Mouse (Mus musculus) CD4-positive, CD25-positive, alpha-beta regulatory T cell, adult 4 months (primary cell): ENCODE results near the gene Hmga1b. TPM values are rescaled to one million over a fixed set of nuclear protein-coding genes. Genes with fewer than 3 reads are reported as not detected.
"Not testable (repeated sequence)": the region's sequence is repeated elsewhere in the genome, so short reads cannot be mapped to it uniquely, and the experiment has no call there.

Experiments used
- ATAC-seq: one replicate; pipeline ENCODE4 v1.8.0; 2017
- polyA plus RNA-seq, 2 experiments: library from polyadenylated mRNA; unstranded; fragments of 100-300 nt; shearing (Covaris generic); gene quantifications; one replicate each; pipeline ENCODE4 v1.2.1; 2017

The Hmga1b gene
- polyA plus RNA-seq, 2 experiments from 2014 or later: 3.6 to 24.6 TPM

GRCm38 (mm10) chr11:120784064-120784791, 21.6 kb downstream of the Hmga1b start, which contains the start of the genes Rfng and Gps1:
Rfng (minus strand) TSS chr11:120784207.
Gps1 (plus strand) TSS chr11:120784272.
- peak; percentile 96 for ATAC-seq

GRCm38 (mm10) chr11:120785145-120785544, 22.6 kb downstream of the Hmga1b start:
- ATAC-seq: no peak

- ATAC-seq: not testable (repeated sequence)
Measured at GRCm38 (mm10) chr11:120788460-120788859, 25.9 kb downstream of the Hmga1b start.

GRCm38 (mm10) chr11:120789355-120789754, 26.8 kb downstream of the Hmga1b start:
- ATAC-seq: no peak

- ATAC-seq: no peak
Measured at GRCm38 (mm10) chr11:120789810-120790209, 27.2 kb downstream of the Hmga1b start.

- no peak for ATAC-seq
Measured at GRCm38 (mm10) chr11:120792652-120793051, 30.1 kb downstream of the Hmga1b start.

- ATAC-seq: peak; percentile 90
Measured at GRCm38 (mm10) chr11:120795756-120796613, 33.4 kb downstream of the Hmga1b start, which contains the start of gene Dus1l. Dus1l (minus strand) TSS chr11:120796403.

GRCm38 (mm10) chr11:120796614-120796946, 34.0 kb downstream of the Hmga1b start:
- peak; percentile 3 for ATAC-seq

GRCm38 (mm10) chr11:120798244-120798643, 35.6 kb downstream of the Hmga1b start:
- no peak for ATAC-seq

- ATAC-seq: no peak
Measured at GRCm38 (mm10) chr11:120799316-120799890, 36.8 kb downstream of the Hmga1b start.

GRCm38 (mm10) chr11:120800061-120800904, 37.7 kb downstream of the Hmga1b start:
- peak; percentile 69 for ATAC-seq

GRCm38 (mm10) chr11:120804274-120804673, 41.7 kb downstream of the Hmga1b start:
- no peak for ATAC-seq

- ATAC-seq: no peak
Measured at GRCm38 (mm10) chr11:120804769-120805168, 42.2 kb downstream of the Hmga1b start.

GRCm38 (mm10) chr11:120805375-120806298, 43.0 kb downstream of the Hmga1b start:
- ATAC-seq: no peak

GRCm38 (mm10) chr11:120808010-120808409, 45.4 kb downstream of the Hmga1b start:
- no peak for ATAC-seq

- ATAC-seq: no peak
Measured at GRCm38 (mm10) chr11:120812068-120812467, 49.5 kb downstream of the Hmga1b start.

Other genes with a start within 250 kb of the Hmga1b start
- gene Gcgr, start 232.1 kb upstream of the Hmga1b start, polyA plus RNA-seq: not detected
- 100 to 1,000 TPM; 114 to 126 TPM for gene Mcrip1, start 213.1 kb upstream of the Hmga1b start, polyA plus RNA-seq
- gene Ppp1r27, start 211.7 kb upstream of the Hmga1b start, polyA plus RNA-seq: not detected
- 100 to 1,000 TPM; 162 to 169 TPM for gene P4hb, start 189.5 kb upstream of the Hmga1b start, polyA plus RNA-seq
- 100 to 1,000 TPM; 554 to 866 TPM for gene Arhgdia, start 181.2 kb upstream of the Hmga1b start, polyA plus RNA-seq
- 10 to 100 TPM in 1 of 2 experiments, 1 to 10 TPM in 1; 8.5 to 42.6 TPM for gene Alyref, start 164.4 kb upstream of the Hmga1b start, polyA plus RNA-seq
- gene Anapc11, start 164.4 kb upstream of the Hmga1b start, polyA plus RNA-seq: 100 to 1,000 TPM; 122 to 134 TPM
- not detected for gene Npb, start 154.3 kb upstream of the Hmga1b start, polyA plus RNA-seq
- gene Pcyt2, start 144.9 kb upstream of the Hmga1b start, polyA plus RNA-seq: 100 to 1,000 TPM; 101 to 179 TPM
- gene Sirt7, start 137.6 kb upstream of the Hmga1b start, polyA plus RNA-seq: 10 to 100 TPM; 66.4 to 66.7 TPM
- gene Mafg, start 129.2 kb upstream of the Hmga1b start, polyA plus RNA-seq: 10 to 100 TPM; 11.3 to 16.0 TPM
- gene Pycr1, start 119.0 kb upstream of the Hmga1b start, polyA plus RNA-seq: 1 to 10 TPM; 1.5 to 1.8 TPM
- gene Myadml2, start 114.6 kb upstream of the Hmga1b start, polyA plus RNA-seq: not detected
- gene Notum, start 101.6 kb upstream of the Hmga1b start, polyA plus RNA-seq: not detected
- gene Aspscr1, start 89.8 kb upstream of the Hmga1b start, polyA plus RNA-seq: 100 to 1,000 TPM in 1 of 2 experiments, 10 to 100 TPM in 1; 82.3 to 134 TPM
- 100 to 1,000 TPM; 152 to 156 TPM for gene Cenpx, start 49.1 kb upstream of the Hmga1b start, polyA plus RNA-seq
- gene Lrrc45, start 48.9 kb upstream of the Hmga1b start, polyA plus RNA-seq: 10 to 100 TPM; 26.8 to 34.4 TPM
- gene Rac3, start 41.3 kb upstream of the Hmga1b start, polyA plus RNA-seq: not detected
- 10 to 100 TPM; 15.1 to 17.4 TPM for gene Dcxr, start 35.5 kb upstream of the Hmga1b start, polyA plus RNA-seq
- not detected for gene Cbr2, start 30.7 kb upstream of the Hmga1b start, polyA plus RNA-seq
- gene Rfng, start 21.4 kb downstream of the Hmga1b start, polyA plus RNA-seq: 1 to 10 TPM; 2.8 to 4.1 TPM
- 100 to 1,000 TPM; 126 to 160 TPM for gene Gps1, start 21.5 kb downstream of the Hmga1b start, polyA plus RNA-seq
- 10 to 100 TPM; 31.4 to 35.3 TPM for gene Dus1l, start 33.6 kb downstream of the Hmga1b start, polyA plus RNA-seq
- gene Fasn, start 61.8 kb downstream of the Hmga1b start, polyA plus RNA-seq: 10 to 100 TPM; 24.1 to 34.8 TPM
- 1 to 10 TPM in 1 of 2 experiments, under 1 TPM in 1; 0.12 to 1.1 TPM for gene Ccdc57, start 170.1 kb downstream of the Hmga1b start, polyA plus RNA-seq
- gene Slc16a3, start 185.7 kb downstream of the Hmga1b start, polyA plus RNA-seq: 1 to 10 TPM; 3.5 to 5.3 TPM
- 10 to 100 TPM; 50.4 to 78.2 TPM for gene Csnk1d, start 228.5 kb downstream of the Hmga1b start, polyA plus RNA-seq